ENCODE assay signal across 9 mouse cellular contexts in genomic region chr1:24134792-24135191, GRCm38 (mm10). TPM values are rescaled to one million over a fixed set of nuclear protein-coding genes. Genes with fewer than 3 reads are reported as not detected.
A peak's percentile ranks its signal among the peaks of the same experiment; 100 is the strongest.
DNase-seq lines count a peak whose midpoint lies in the region; ATAC-seq and TF ChIP-seq lines count a peak whose summit lies in the region.
"Had no signal": no experiment of that assay in that cellular context is flagged by ENCODE, and none has a peak within 500 bp of the region (broad histone marks: within the 10 kb centered on the region; RNA-seq: fewer than 3 reads in every experiment).

No protein-coding gene starts in this region.

- peak; percentile 61 for DNase-seq in heart, postnatal 0 days (ENCODE audit: low spot score)
- no peak for DNase-seq in heart, postnatal 36 days
- peak; percentile 66 for DNase-seq in ES-CJ7 (ENCODE audit: low read depth, low spot score)
- peak; percentile 72 for DNase-seq in embryo, embryonic 10 days (ENCODE audit: low spot score)
- DNase-seq in large intestine, adult 2 months (ENCODE audit: low read depth, low spot score) = peak; percentile 8
- no peak for DNase-seq in layer of hippocampus, postnatal 25 days (ENCODE audit: extremely low spot score in 1 of 2, low spot score in 1 of 2)
- no peak for DNase-seq in urinary bladder, postnatal 14 days (ENCODE audit: low spot score)
- DNase-seq in adrenal gland, postnatal 14 days = no peak

- H3K27ac ChIP-seq in heart, postnatal 0 days (ENCODE audit: low read depth) = no peak overlapping the region
- H3K27ac ChIP-seq: liver, embryonic 15.5 days had no signal

- no peak overlapping the region for H3K4me3 ChIP-seq in heart, postnatal 0 days (ENCODE audit: low read depth, low read length)
- H3K4me3 ChIP-seq: liver, embryonic 15.5 days had no signal

- intact Hi-C loops in heart, postnatal 36 days (cut with DNase I) = no loop called here

- no peak overlapping the region for H3K4me2 ChIP-seq in heart, postnatal 0 days (ENCODE audit: low read depth, low read length)
- H3K4me2 ChIP-seq: liver, embryonic 15.5 days had no signal

- H3K27me3 ChIP-seq in heart, postnatal 0 days (ENCODE audit: control insufficient read depth, insufficient read depth, low read length) = no peaks in the 10 kb centered on the region
- H3K27me3 ChIP-seq: liver, embryonic 15.5 days had no signal

- no peaks in the 10 kb centered on the region for H3K4me1 ChIP-seq in heart, postnatal 0 days (ENCODE audit: control insufficient read depth, insufficient read depth)
- H3K4me1 ChIP-seq: liver, embryonic 15.5 days had no signal

- TF ChIP-seq CTCF in heart, postnatal 0 days (IDR thresholded peaks at IDR 0.05; ENCODE audit: low read depth) = peak; percentile 64

- no peak for ATAC-seq in heart, postnatal 0 days (ENCODE audit: insufficient read depth, low read depth)

- TF ChIP-seq EP300 in heart, postnatal 0 days (IDR thresholded peaks at IDR 0.05; ENCODE audit: low read depth) = no peak

- 4% methylated on average over 1 of the region's 1 CpGs for WGBS in heart, postnatal 0 days
- WGBS in large intestine, adult 2 months = 0% methylated on average over 1 of the region's 1 CpGs

- H3K9me3 ChIP-seq in heart, postnatal 0 days (replicated peaks; ENCODE audit: control insufficient read depth, low read length) = no peaks in the 10 kb centered on the region
- H3K9me3 ChIP-seq: liver, embryonic 15.5 days had no signal

- H3K9ac ChIP-seq in heart, postnatal 0 days (replicated peaks; ENCODE audit: low read depth, low read length) = no peak overlapping the region
- H3K9ac ChIP-seq: liver, embryonic 15.5 days had no signal

- no peaks in the 10 kb centered on the region for H3K36me3 ChIP-seq in heart, postnatal 0 days (replicated peaks; ENCODE audit: control insufficient read depth, insufficient read depth, low read length)
- H3K36me3 ChIP-seq: liver, embryonic 15.5 days had no signal

RNA-seq across cellular contexts. Expression of gene Fam135a, which starts 34.7 kb away (rescaled TPM):
- total RNA-seq in heart, postnatal 0 days (2014; rRNA removed; ENCODE audit: low replicate concordance) = 25.2 and 36.7 TPM in 2 replicates
- 16.7 and 18.0 TPM in 2 replicates for polyA plus RNA-seq in heart, postnatal 0 days (2015; fragmentation: Nextera tagmentation; extraction: Ambion mirVana)
- 10 to 100 TPM; 19.6 to 23.7 TPM for total RNA-seq in heart, postnatal 36 days (2021)
- 8.7 and 12.9 TPM in 2 replicates for polyA plus RNA-seq in large intestine, adult 2 months (2012; rRNA removed)
- total RNA-seq in layer of hippocampus, postnatal 25 days (2021) = 10 to 100 TPM; 22.2 to 31.3 TPM
- 18.8 and 22.0 TPM in 2 replicates for total RNA-seq in adrenal gland, postnatal 14 days (2021)

RNA-seq across cellular contexts. Expression of gene Col9a1, which starts 42.6 kb away (rescaled TPM):
- total RNA-seq in heart, postnatal 0 days (2014; rRNA removed; ENCODE audit: low replicate concordance) = 0.50 and 1.3 TPM in 2 replicates
- polyA plus RNA-seq in heart, postnatal 0 days (2015; fragmentation: Nextera tagmentation; extraction: Ambion mirVana) = 1.4 and 1.7 TPM in 2 replicates
- under 1 TPM in 1 of 2 experiments, not detected in 1; 0.08 TPM for total RNA-seq in heart, postnatal 36 days (2021)
- 0.04 and 0.07 TPM in 2 replicates for polyA plus RNA-seq in large intestine, adult 2 months (2012; rRNA removed)
- under 1 TPM; 0.66 TPM for total RNA-seq in layer of hippocampus, postnatal 25 days (2021)
- total RNA-seq in adrenal gland, postnatal 14 days (2021) = 0.15 and 0.19 TPM in 2 replicates

Comparison
In these comparisons a context has a peak if more than half of its experiments do, and no peak if none do; other contexts are left out.
1. DNase-seq: peak in heart, postnatal 0 days (single experiment), ES-CJ7 (single experiment), embryo, embryonic 10 days (single experiment) and large intestine, adult 2 months (single experiment); none in heart, postnatal 36 days (0 of 2), layer of hippocampus, postnatal 25 days (0 of 2), urinary bladder, postnatal 14 days (single experiment) and adrenal gland, postnatal 14 days (single experiment).